Mouse (Mus musculus): ENCODE data around the gene Ddx20. TPM values are rescaled to one million over a fixed set of nuclear protein-coding genes. Genes with fewer than 3 reads are reported as not detected.
"Not testable (repeated sequence)": the region's sequence is repeated elsewhere in the genome, so short reads cannot be mapped to it uniquely, and the experiment has no call there.

Gene Ddx20
- polyA plus RNA-seq, 1 experiment from 2014 or later: 37.2 TPM

DNA sequence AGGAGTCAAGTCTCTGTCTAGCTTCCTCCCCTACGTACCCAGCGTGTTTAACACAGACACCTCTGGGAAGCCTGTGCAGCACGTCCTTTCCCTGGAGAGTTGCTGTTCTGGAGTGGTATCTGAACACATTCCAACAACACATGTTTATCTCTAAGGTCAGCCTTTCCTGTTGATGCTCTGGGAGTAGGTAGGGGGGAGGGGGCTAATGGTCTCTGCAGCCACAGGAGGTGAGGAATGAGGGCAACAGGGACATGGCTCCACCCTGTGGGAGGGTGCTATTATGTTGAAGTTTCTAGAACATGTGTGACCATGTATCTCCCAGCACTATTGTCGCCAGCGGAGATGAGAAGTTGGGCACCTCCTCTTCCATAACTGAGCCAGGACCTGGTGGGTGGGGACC lies 14.0 kb upstream of the Ddx20 start:
- H3K4me3 ChIP-seq: peak overlapping the region; percentile 29; the same call in 1 of the 2 replicates
- peaks cover 85% of the 10 kb centered on the region for H3K4me1 ChIP-seq
- 23% methylated on average over 5 of the region's 5 CpGs for WGBS

GRCm38 (mm10) chr3:105700786-105701185 lies 13.4 kb upstream of the Ddx20 start:
- DNase-seq (ENCODE audit: low spot score): peak; percentile 38
- peak overlapping the region; percentile 69 for H3K27ac ChIP-seq
- peaks cover 86% of the 10 kb centered on the region for H3K4me1 ChIP-seq
- not testable (repeated sequence) for H3K9me3 ChIP-seq, H3K36me3 ChIP-seq
- WGBS: 39% methylated on average over 1 of the region's 1 CpGs
- H3K27me3 ChIP-seq (ENCODE audit: insufficient read depth, poor library complexity, severe bottlenecking): peaks cover 23% of the 10 kb centered on the region
- peak overlapping the region; percentile 29; the same call in 1 of the 2 replicates for H3K4me3 ChIP-seq

More for the DNA sequence above, 14.0 kb upstream of the Ddx20 start:
- peaks cover 26% of the 10 kb centered on the region for H3K27me3 ChIP-seq (ENCODE audit: insufficient read depth, poor library complexity, severe bottlenecking)
- DNase-seq (ENCODE audit: low spot score): peak; percentile 78
- H3K9me3 ChIP-seq: no peaks in the 10 kb centered on the region
- H3K27ac ChIP-seq: peak overlapping the region; percentile 69
- no peaks in the 10 kb centered on the region for H3K36me3 ChIP-seq

- H3K27ac ChIP-seq: peak overlapping the region; percentile 64
- H3K27me3 ChIP-seq (ENCODE audit: insufficient read depth, poor library complexity, severe bottlenecking): peaks cover 25% of the 10 kb centered on the region
- no peaks in the 10 kb centered on the region for H3K9me3 ChIP-seq
- H3K4me3 ChIP-seq: no peak overlapping the region
- DNase-seq (ENCODE audit: low spot score): peak; percentile 78
- H3K36me3 ChIP-seq: no peaks in the 10 kb centered on the region
- 30% methylated on average over 3 of the region's 3 CpGs for WGBS
- peaks cover 86% of the 10 kb centered on the region for H3K4me1 ChIP-seq
These were observed 12.0 kb upstream of the Ddx20 start for GRCm38 (mm10) chr3:105699241-105699933.

GRCm38 (mm10) chr3:105698311-105698710 lies 10.9 kb upstream of the Ddx20 start:
- no peaks in the 10 kb centered on the region for H3K9me3 ChIP-seq
- peaks cover 24% of the 10 kb centered on the region for H3K27me3 ChIP-seq (ENCODE audit: insufficient read depth, poor library complexity, severe bottlenecking)
- H3K4me3 ChIP-seq: no peak overlapping the region
- H3K36me3 ChIP-seq: no peaks in the 10 kb centered on the region
- H3K27ac ChIP-seq: 0 out of 2 replicates have a peak overlapping the region, but pooled peaks have one; percentile 29
- DNase-seq (ENCODE audit: low spot score): peak; percentile 54
- peaks cover 87% of the 10 kb centered on the region for H3K4me1 ChIP-seq
- WGBS: 50% methylated on average over 1 of the region's 1 CpGs

DNA sequence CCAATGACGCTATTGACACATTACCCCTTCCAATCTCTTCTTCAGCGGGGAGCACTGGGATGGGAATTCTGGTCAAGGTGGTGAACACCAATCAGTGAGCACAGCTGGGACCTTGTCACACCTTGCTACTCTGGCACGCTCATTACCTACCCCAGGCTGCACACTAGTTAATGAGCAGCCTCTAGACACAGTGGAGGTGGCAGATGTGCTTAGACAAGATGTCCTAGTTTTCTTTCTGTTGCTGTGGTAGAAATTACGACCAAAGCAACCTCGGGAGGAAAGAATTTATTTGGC lies 9.7 kb upstream of the Ddx20 start:
- Histone ChIP-seq H3K4me3 (no peak overlapping the region), H3K4me1 (peaks cover 82% of the 10 kb centered on the region), H3K9me3 (no peaks in the 10 kb centered on the region), H3K36me3 (no peaks in the 10 kb centered on the region), H3K27ac (peak overlapping the region; percentile 92), H3K27me3 (ENCODE audit: insufficient read depth, poor library complexity, severe bottlenecking) (peaks cover 16% of the 10 kb centered on the region)
- 59% methylated on average over 5 of the region's 5 CpGs for WGBS
- DNase-seq (ENCODE audit: low spot score): no peak

- peak; percentile 75 for DNase-seq (ENCODE audit: low spot score)
- Histone ChIP-seq H3K36me3 (no peaks in the 10 kb centered on the region), H3K4me3 (peak overlapping the region; percentile 39; the same call in 1 of the 2 replicates), H3K9me3 (no peaks in the 10 kb centered on the region), H3K27me3 (ENCODE audit: insufficient read depth, poor library complexity, severe bottlenecking) (peaks cover 16% of the 10 kb centered on the region), H3K4me1 (peaks cover 77% of the 10 kb centered on the region), H3K27ac (peak overlapping the region; percentile 92)
- WGBS: 62% methylated on average over 17 of the region's 17 CpGs
These were observed 9.2 kb upstream of the Ddx20 start for GRCm38 (mm10) chr3:105696387-105697147.

- peak; percentile 87 for DNase-seq (ENCODE audit: low spot score)
- peaks cover 69% of the 10 kb centered on the region for H3K4me1 ChIP-seq
These were observed 8.4 kb upstream of the Ddx20 start for GRCm38 (mm10) chr3:105695476-105696386.

GRCm38 (mm10) chr3:105693327-105694080 lies 6.1 kb upstream of the Ddx20 start:
- peaks cover 16% of the 10 kb centered on the region for H3K27me3 ChIP-seq (ENCODE audit: insufficient read depth, poor library complexity, severe bottlenecking)
- no peaks in the 10 kb centered on the region for H3K36me3 ChIP-seq
- 57% methylated on average over 14 of the region's 14 CpGs for WGBS
- H3K27ac ChIP-seq: 0 out of 2 replicates have a peak overlapping the region, but pooled peaks have one; percentile 10
- H3K9me3 ChIP-seq: no peaks in the 10 kb centered on the region
- no peak for DNase-seq (ENCODE audit: low spot score)
- peaks cover 47% of the 10 kb centered on the region for H3K4me1 ChIP-seq
- no peak overlapping the region for H3K4me3 ChIP-seq

More at GRCm38 (mm10) chr3:105695476-105696386, 8.4 kb upstream of the Ddx20 start:
- Histone ChIP-seq H3K36me3 (no peaks in the 10 kb centered on the region), H3K9me3 (no peaks in the 10 kb centered on the region), H3K4me3 (peak overlapping the region; percentile 39), H3K27ac (peak overlapping the region; percentile 92), H3K27me3 (ENCODE audit: insufficient read depth, poor library complexity, severe bottlenecking) (peaks cover 16% of the 10 kb centered on the region)
- 26% methylated on average over 20 of the region's 20 CpGs for WGBS

DNA sequence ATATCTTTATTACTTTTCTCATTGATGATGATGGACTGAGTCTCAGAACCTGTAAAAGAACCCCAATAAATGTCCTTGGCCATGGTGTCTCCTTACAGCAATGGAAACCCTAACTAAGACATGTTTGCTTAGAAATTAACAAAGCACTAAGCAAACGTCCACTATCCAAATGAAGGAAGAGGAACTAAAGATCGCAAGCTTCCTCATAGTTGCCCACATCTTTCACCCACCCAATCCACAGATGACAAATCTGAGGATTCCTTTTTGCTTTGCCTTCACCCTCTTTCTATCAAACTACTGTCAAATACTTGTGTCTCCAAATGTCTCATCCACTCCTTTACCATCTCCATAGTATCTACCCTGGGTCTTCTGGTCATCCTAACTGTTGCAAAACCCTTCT lies 1.2 kb upstream of the Ddx20 start:
- DNase-seq (ENCODE audit: low spot score): peak; percentile 3
- 84% methylated on average over 2 of the region's 2 CpGs for WGBS

GRCm38 (mm10) chr3:105686394-105687323 lies 715 bp downstream of the Ddx20 start:
- no peaks in the 10 kb centered on the region for H3K9me3 ChIP-seq
- peaks cover 26% of the 10 kb centered on the region for H3K36me3 ChIP-seq
- H3K27ac ChIP-seq: peak overlapping the region; percentile 95
- H3K4me1 ChIP-seq: peaks cover 10% of the 10 kb centered on the region
- peak overlapping the region; percentile 96 for H3K4me3 ChIP-seq
- peak; percentile 20 for DNase-seq (ENCODE audit: low spot score)
- no peaks in the 10 kb centered on the region for H3K27me3 ChIP-seq (ENCODE audit: insufficient read depth, poor library complexity, severe bottlenecking)
- WGBS: 9% methylated on average over 60 of the region's 60 CpGs

More for the DNA sequence above, 1.2 kb upstream of the Ddx20 start:
- 0 out of 2 replicates have a peak, but pooled peaks cover 2% of the 10 kb centered on the region for H3K27me3 ChIP-seq (ENCODE audit: insufficient read depth, poor library complexity, severe bottlenecking)
- no peak overlapping the region; the same call in 1 of the 2 replicates for H3K27ac ChIP-seq
- H3K4me3 ChIP-seq: no peak overlapping the region
- H3K36me3 ChIP-seq: peaks cover 10% of the 10 kb centered on the region; the same call in 1 of the 2 replicates
- H3K4me1 ChIP-seq: peaks cover 14% of the 10 kb centered on the region
- no peaks in the 10 kb centered on the region for H3K9me3 ChIP-seq

- no peak overlapping the region for H3K4me3 ChIP-seq
- peak; percentile 20 for DNase-seq (ENCODE audit: low spot score)
- no peaks in the 10 kb centered on the region for H3K4me1 ChIP-seq
- 93% methylated on average over 7 of the region's 7 CpGs for WGBS
- H3K36me3 ChIP-seq: peaks cover 63% of the 10 kb centered on the region
- H3K27me3 ChIP-seq (ENCODE audit: insufficient read depth, poor library complexity, severe bottlenecking): no peaks in the 10 kb centered on the region
- H3K27ac ChIP-seq: no peak overlapping the region
- H3K9me3 ChIP-seq: no peaks in the 10 kb centered on the region
These were observed 7.0 kb downstream of the Ddx20 start for GRCm38 (mm10) chr3:105680346-105680745.
